Mouse (Mus musculus): ENCODE results near the gene Diexf. TPM values are rescaled to one million over a fixed set of nuclear protein-coding genes. Genes with fewer than 3 reads are reported as not detected.

Diexf gene
- polyA plus RNA-seq, 1 experiment from 2014 or later: 13.9 TPM

DNA sequence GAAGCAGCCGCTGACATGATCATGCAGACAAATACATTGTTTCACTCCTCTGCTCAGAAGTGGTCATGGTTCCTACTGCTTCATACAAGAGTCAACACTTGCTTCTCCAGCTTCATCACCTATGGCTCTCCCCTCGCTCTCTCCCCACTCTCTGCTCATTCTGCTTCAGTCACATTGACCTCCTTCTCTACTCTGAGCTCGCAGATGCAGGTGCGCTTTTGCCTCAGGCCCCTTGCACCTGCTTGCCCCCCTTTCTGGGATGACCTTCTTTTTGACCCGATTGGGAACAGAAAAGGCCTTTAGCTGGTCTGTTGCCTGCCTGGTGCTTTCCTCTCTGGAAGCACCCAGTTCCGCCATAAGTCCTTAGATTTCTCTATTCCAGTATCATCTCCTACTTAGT lies 14.4 kb upstream of the Diexf start:
- WGBS: 94% methylated on average over 6 of the region's 6 CpGs
- ATAC-seq: no peak

DNA sequence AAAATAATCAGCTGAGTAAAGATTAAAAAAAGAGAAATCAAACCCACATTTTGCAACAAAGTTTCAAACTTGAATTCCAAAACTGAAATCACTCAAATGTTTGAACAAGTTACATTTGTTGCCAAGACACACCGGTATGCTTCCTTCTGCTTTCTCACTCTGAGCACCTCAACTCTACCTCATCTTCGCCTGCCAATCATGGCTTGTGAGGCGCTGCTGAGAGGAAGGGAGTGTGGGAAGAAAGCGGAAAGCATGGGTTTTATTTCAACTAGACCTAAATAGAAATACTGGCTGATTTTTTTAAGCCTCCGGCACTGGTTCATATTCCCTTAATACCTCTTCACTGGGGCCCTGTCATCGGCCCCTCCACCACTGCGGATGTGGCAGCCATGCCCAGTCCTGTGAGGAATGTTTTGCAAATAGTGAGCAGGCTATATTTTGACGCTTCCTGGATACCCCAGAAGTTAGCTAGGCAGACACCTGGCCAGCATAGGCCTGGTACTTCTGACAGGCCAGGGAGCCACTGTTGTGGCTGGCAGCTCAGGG lies 12.5 kb upstream of the Diexf start:
- H3K4me1 ChIP-seq (replicated peaks; ENCODE audit: control insufficient read depth, insufficient read depth, low read length): no peaks in the 10 kb centered on the region
- no peak overlapping the region for H3K4me2 ChIP-seq (ENCODE audit: low read length)
- no peak overlapping the region for H3K27ac ChIP-seq (ENCODE audit: low read length)
- H3K9me3 ChIP-seq (ENCODE audit: control insufficient read depth, low read length): no peaks in the 10 kb centered on the region
- H3K27me3 ChIP-seq (replicated peaks; ENCODE audit: control insufficient read depth, insufficient read depth, low read length): no peaks in the 10 kb centered on the region
- 86% methylated on average over 8 of the region's 8 CpGs for WGBS
- no peak for ATAC-seq
- no peak overlapping the region for H3K9ac ChIP-seq (replicated peaks; ENCODE audit: low read depth, low read length)
- no peaks in the 10 kb centered on the region for H3K36me3 ChIP-seq (ENCODE audit: control insufficient read depth, insufficient read depth)
- no peak overlapping the region for H3K4me3 ChIP-seq (replicated peaks; ENCODE audit: low read length)

More for the DNA sequence above, 14.4 kb upstream of the Diexf start:
- no peak overlapping the region for H3K4me3 ChIP-seq (replicated peaks; ENCODE audit: low read length)
- H3K36me3 ChIP-seq (ENCODE audit: control insufficient read depth, insufficient read depth): no peaks in the 10 kb centered on the region
- no peaks in the 10 kb centered on the region for H3K4me1 ChIP-seq (replicated peaks; ENCODE audit: control insufficient read depth, insufficient read depth, low read length)
- H3K27ac ChIP-seq (ENCODE audit: low read length): no peak overlapping the region
- no peaks in the 10 kb centered on the region for H3K9me3 ChIP-seq (ENCODE audit: control insufficient read depth, low read length)
- H3K9ac ChIP-seq (replicated peaks; ENCODE audit: low read depth, low read length): no peak overlapping the region
- no peak overlapping the region for H3K4me2 ChIP-seq (ENCODE audit: low read length)
- H3K27me3 ChIP-seq (replicated peaks; ENCODE audit: control insufficient read depth, insufficient read depth, low read length): no peaks in the 10 kb centered on the region

DNA sequence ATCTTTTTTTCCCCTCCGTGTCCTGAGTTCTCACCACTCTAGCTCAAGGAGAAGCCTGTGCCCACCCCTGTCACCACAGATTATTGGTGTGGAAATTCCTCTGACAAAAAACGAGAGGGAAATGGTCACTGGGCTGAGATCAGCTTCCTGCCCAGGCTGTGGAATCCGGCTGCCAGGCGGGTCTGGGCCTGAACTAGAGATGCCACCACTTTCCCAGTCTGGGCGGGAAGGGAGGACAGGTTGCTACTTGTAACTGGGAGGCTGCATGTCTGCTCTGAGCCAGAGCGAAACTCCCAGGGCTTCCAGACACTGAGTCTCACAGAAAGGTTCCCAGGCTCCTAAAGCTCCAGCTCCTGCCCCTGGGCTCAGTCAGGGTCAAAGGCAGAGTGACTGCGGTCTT lies 11.0 kb upstream of the Diexf start:
- H3K36me3 ChIP-seq (ENCODE audit: control insufficient read depth, insufficient read depth): no peaks in the 10 kb centered on the region
- WGBS: 78% methylated on average over 7 of the region's 7 CpGs
- no peak overlapping the region for H3K9ac ChIP-seq (replicated peaks; ENCODE audit: low read depth, low read length)
- H3K27ac ChIP-seq (ENCODE audit: low read length): no peak overlapping the region
- no peak overlapping the region for H3K4me2 ChIP-seq (ENCODE audit: low read length)
- H3K9me3 ChIP-seq (ENCODE audit: control insufficient read depth, low read length): no peaks in the 10 kb centered on the region
- no peak for ATAC-seq
- no peak overlapping the region for H3K4me3 ChIP-seq (replicated peaks; ENCODE audit: low read length)
- H3K4me1 ChIP-seq (replicated peaks; ENCODE audit: control insufficient read depth, insufficient read depth, low read length): no peaks in the 10 kb centered on the region
- no peaks in the 10 kb centered on the region for H3K27me3 ChIP-seq (replicated peaks; ENCODE audit: control insufficient read depth, insufficient read depth, low read length)

DNA sequence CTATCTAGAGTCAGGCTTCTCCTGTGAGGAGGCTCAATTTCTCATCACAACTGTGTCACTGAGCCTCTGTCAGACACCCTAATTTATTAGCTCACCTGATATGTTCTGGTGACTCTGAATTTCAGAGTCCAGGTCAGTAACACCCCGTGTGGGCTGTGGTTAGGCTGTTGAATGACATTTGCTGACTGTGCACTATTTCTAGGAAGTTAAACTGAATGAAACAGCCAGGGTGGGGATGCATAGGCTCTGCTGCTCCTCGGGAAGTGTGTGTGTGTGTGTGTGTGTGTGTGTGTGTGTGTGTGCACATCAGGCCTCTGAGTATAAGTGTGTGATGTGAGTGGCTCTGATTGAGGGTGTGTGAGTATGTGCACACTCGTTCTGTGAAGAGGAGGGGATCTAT lies 8.6 kb upstream of the Diexf start:
- Histone ChIP-seq H3K4me3 (replicated peaks; ENCODE audit: low read length) (no peak overlapping the region), H3K4me2 (ENCODE audit: low read length) (no peak overlapping the region), H3K4me1 (replicated peaks; ENCODE audit: control insufficient read depth, insufficient read depth, low read length) (no peaks in the 10 kb centered on the region), H3K27me3 (replicated peaks; ENCODE audit: control insufficient read depth, insufficient read depth, low read length) (no peaks in the 10 kb centered on the region), H3K27ac (ENCODE audit: low read length) (no peak overlapping the region), H3K9me3 (ENCODE audit: control insufficient read depth, low read length) (no peaks in the 10 kb centered on the region), H3K36me3 (ENCODE audit: control insufficient read depth, insufficient read depth) (no peaks in the 10 kb centered on the region), H3K9ac (replicated peaks; ENCODE audit: low read depth, low read length) (no peak overlapping the region)
- WGBS: 47% methylated on average over 3 of the region's 3 CpGs
- ATAC-seq: no peak

DNA sequence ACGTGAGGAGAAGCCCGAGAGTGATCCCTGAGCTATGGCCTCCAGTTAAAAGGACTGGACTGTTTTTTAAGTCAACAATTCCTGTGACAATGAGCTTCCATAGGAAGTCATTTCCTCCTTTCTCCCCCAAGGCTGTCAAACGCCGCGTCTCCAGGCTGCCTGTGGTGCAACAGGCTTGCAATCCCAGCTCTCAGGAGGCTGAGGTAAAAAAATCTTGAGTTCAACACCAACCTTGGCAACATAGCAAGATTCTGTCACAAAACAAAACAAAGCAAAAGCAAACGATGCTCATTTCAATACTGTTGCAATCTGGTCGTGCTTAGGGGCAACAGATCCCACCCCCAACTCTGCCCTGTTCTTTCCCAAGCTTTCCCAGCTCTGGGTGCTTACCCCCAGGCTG lies 8.0 kb upstream of the Diexf start:
- no peak overlapping the region for H3K27ac ChIP-seq (ENCODE audit: low read length)
- no peak overlapping the region for H3K4me2 ChIP-seq (ENCODE audit: low read length)
- H3K36me3 ChIP-seq (ENCODE audit: control insufficient read depth, insufficient read depth): no peaks in the 10 kb centered on the region
- H3K27me3 ChIP-seq (replicated peaks; ENCODE audit: control insufficient read depth, insufficient read depth, low read length): no peaks in the 10 kb centered on the region
- H3K4me1 ChIP-seq (replicated peaks; ENCODE audit: control insufficient read depth, insufficient read depth, low read length): no peaks in the 10 kb centered on the region
- no peaks in the 10 kb centered on the region for H3K9me3 ChIP-seq (ENCODE audit: control insufficient read depth, low read length)
- no peak for ATAC-seq
- H3K4me3 ChIP-seq (replicated peaks; ENCODE audit: low read length): no peak overlapping the region
- H3K9ac ChIP-seq (replicated peaks; ENCODE audit: low read depth, low read length): no peak overlapping the region
- WGBS: 45% methylated on average over 7 of the region's 7 CpGs

DNA sequence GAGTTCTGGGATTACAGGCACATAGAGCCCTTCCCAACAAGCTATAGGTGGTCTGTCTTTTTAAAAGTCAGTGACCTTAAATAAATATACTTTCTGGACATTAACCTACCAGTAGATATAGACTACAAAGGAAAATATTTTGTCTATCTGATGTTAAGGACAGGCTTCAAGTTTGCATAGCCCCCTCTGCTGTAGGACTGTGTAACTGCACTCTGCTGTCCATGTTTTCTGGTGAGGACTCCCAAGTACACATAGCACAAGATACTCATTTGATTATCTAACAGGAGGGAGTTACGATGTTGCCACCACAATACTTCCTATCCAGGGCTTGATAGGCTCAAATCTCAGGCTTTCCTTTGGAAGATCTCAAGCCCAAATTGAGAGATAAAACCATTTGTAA lies 3.7 kb upstream of the Diexf start:
- Histone ChIP-seq H3K9ac (replicated peaks; ENCODE audit: low read depth, low read length) (no peak overlapping the region), H3K4me1 (replicated peaks; ENCODE audit: control insufficient read depth, insufficient read depth, low read length) (peaks cover 8% of the 10 kb centered on the region), H3K9me3 (ENCODE audit: control insufficient read depth, low read length) (no peaks in the 10 kb centered on the region), H3K27ac (ENCODE audit: low read length) (no peak overlapping the region), H3K4me3 (replicated peaks; ENCODE audit: low read length) (no peak overlapping the region), H3K4me2 (ENCODE audit: low read length) (no peak overlapping the region), H3K27me3 (replicated peaks; ENCODE audit: control insufficient read depth, insufficient read depth, low read length) (no peaks in the 10 kb centered on the region), H3K36me3 (ENCODE audit: control insufficient read depth, insufficient read depth) (no peaks in the 10 kb centered on the region)
- 87% methylated on average over 1 of the region's 1 CpGs for WGBS
- no peak for ATAC-seq

DNA sequence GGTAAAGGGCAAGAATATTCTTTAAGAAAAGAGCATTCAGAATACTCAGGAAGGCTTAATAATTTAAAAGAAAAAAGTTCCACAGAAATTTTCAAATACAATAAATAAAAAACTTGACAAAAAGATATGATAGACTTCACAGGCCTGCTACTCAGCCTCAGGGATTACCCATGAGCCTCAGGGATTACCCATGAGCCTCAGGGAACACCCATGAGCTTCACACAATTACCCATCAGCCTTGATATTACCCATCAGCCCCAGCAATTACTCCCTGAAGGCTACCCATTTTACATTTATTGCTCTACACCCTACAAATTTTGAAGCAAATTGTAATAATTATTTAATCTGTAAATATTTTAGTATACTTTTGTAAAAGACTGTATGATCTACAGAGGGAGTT lies 2.3 kb upstream of the Diexf start:
- H3K9me3 ChIP-seq (ENCODE audit: control insufficient read depth, low read length): no peaks in the 10 kb centered on the region
- no peak overlapping the region for H3K9ac ChIP-seq (replicated peaks; ENCODE audit: low read depth, low read length)
- 0 out of 2 replicates have a peak, but pooled peaks cover 3% of the 10 kb centered on the region for H3K36me3 ChIP-seq (ENCODE audit: control insufficient read depth, insufficient read depth)
- no peak overlapping the region for H3K4me3 ChIP-seq (replicated peaks; ENCODE audit: low read length)
- H3K4me2 ChIP-seq (ENCODE audit: low read length): no peak overlapping the region
- no peak for ATAC-seq
- H3K27ac ChIP-seq (ENCODE audit: low read length): no peak overlapping the region
- H3K27me3 ChIP-seq (replicated peaks; ENCODE audit: control insufficient read depth, insufficient read depth, low read length): no peaks in the 10 kb centered on the region
- H3K4me1 ChIP-seq (replicated peaks; ENCODE audit: control insufficient read depth, insufficient read depth, low read length): peaks cover 9% of the 10 kb centered on the region

DNA sequence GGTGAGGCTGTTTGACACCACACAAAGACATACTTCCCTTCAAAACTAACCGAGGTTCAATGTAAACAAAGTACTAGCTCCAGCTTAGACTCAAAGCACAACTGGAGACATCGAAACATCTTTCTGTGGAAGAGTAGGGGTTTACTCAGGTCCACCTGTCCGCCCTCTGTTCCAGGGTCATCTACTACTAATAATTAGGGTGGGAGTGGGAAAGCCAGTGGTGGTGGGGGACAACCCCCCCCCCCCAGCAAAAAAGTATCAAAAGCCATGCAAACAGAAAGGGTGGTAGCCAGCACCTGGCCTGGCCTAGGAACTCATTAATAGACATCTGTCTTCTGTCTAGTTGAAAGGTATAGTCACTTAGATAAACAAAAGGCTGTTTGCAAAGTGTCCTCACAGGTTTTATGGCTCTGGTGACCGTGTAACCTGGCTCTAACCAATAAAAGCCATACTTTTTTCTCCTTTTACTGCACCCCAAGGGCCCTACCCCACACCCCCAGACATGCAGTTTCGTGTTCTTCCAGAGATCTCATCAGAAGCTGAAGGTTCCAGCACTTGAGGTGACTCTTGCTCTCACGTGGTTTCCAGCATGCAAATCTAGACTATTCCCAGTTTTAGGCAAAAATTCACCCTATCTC lies 1.4 kb upstream of the Diexf start:
- no peak overlapping the region for H3K4me2 ChIP-seq (ENCODE audit: low read length)
- peaks cover 6% of the 10 kb centered on the region; the same call in 1 of the 2 replicates for H3K36me3 ChIP-seq (ENCODE audit: control insufficient read depth, insufficient read depth)
- no peak overlapping the region for H3K4me3 ChIP-seq (replicated peaks; ENCODE audit: low read length)
- ATAC-seq: no peak
- 89% methylated on average over 6 of the region's 6 CpGs for WGBS
- no peaks in the 10 kb centered on the region for H3K9me3 ChIP-seq (ENCODE audit: control insufficient read depth, low read length)
- peaks cover 9% of the 10 kb centered on the region for H3K4me1 ChIP-seq (replicated peaks; ENCODE audit: control insufficient read depth, insufficient read depth, low read length)
- no peak overlapping the region for H3K27ac ChIP-seq (ENCODE audit: low read length)
- H3K27me3 ChIP-seq (replicated peaks; ENCODE audit: control insufficient read depth, insufficient read depth, low read length): no peaks in the 10 kb centered on the region
- H3K9ac ChIP-seq (replicated peaks; ENCODE audit: low read depth, low read length): no peak overlapping the region

DNA sequence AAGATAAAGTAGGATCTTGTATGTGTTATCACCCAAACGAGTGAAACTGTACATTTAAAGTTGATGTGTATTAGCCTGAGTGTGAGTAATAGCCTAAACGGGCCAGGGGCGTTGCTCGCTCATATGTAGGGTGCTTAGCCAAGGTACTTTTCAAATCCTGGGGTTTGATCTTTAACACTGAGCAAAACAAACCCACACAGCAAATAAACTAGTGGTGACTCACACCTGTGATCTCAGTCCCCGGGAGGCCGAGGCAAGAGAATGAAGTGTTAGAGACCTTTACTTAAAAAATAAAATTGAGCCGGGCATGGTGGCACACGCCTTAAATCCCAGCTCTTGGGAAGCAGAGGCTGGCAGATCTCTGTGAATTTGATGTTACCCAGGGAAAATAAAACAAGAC lies 767 bp upstream of the Diexf start:
- Histone ChIP-seq H3K9me3 (ENCODE audit: control insufficient read depth, low read length) (no peaks in the 10 kb centered on the region), H3K36me3 (ENCODE audit: control insufficient read depth, insufficient read depth) (peaks cover 6% of the 10 kb centered on the region; the same call in 1 of the 2 replicates), H3K9ac (replicated peaks; ENCODE audit: low read depth, low read length) (peak overlapping the region; percentile 61), H3K4me2 (ENCODE audit: low read length) (peak overlapping the region; percentile 65), H3K27ac (ENCODE audit: low read length) (peak overlapping the region; percentile 76), H3K4me3 (replicated peaks; ENCODE audit: low read length) (no peak overlapping the region; the same call in 1 of the 2 replicates), H3K27me3 (replicated peaks; ENCODE audit: control insufficient read depth, insufficient read depth, low read length) (no peaks in the 10 kb centered on the region), H3K4me1 (replicated peaks; ENCODE audit: control insufficient read depth, insufficient read depth, low read length) (peaks cover 9% of the 10 kb centered on the region)
- ATAC-seq: peak; percentile 22
- 88% methylated on average over 8 of the region's 8 CpGs for WGBS

DNA sequence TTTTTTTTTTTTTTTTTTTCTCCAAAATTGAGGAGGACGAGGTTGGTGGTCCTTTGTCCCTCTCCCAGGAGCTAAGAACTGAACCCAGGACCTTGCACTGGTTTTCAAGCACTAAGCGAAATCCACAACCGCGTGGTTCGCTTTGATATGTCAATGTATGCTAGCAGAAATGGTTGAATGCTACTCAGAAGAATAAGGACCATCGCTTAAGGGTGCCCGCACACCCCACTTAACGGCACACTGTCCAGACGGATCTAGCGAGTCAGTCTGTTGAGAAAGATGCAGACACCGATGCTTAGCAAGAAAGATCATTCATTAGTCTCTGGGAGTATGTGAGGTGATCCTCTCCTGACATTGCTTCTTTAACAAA lies 369 bp upstream of the Diexf start:
- H3K27ac ChIP-seq (ENCODE audit: low read length): peak overlapping the region; percentile 76
- peaks cover 6% of the 10 kb centered on the region; the same call in 1 of the 2 replicates for H3K36me3 ChIP-seq (ENCODE audit: control insufficient read depth, insufficient read depth)
- H3K9me3 ChIP-seq (ENCODE audit: control insufficient read depth, low read length): no peaks in the 10 kb centered on the region
- no peaks in the 10 kb centered on the region for H3K27me3 ChIP-seq (replicated peaks; ENCODE audit: control insufficient read depth, insufficient read depth, low read length)
- H3K9ac ChIP-seq (replicated peaks; ENCODE audit: low read depth, low read length): peak overlapping the region; percentile 61
- H3K4me1 ChIP-seq (replicated peaks; ENCODE audit: control insufficient read depth, insufficient read depth, low read length): peaks cover 9% of the 10 kb centered on the region
- WGBS: 27% methylated on average over 11 of the region's 11 CpGs
- peak overlapping the region; percentile 100 for H3K4me3 ChIP-seq (replicated peaks; ENCODE audit: low read length)
- ATAC-seq: peak; percentile 57
- H3K4me2 ChIP-seq (ENCODE audit: low read length): peak overlapping the region; percentile 65

Data from forebrain, embryonic 16.5 days (tissue).